ENCODE assay signal across 9 mouse cellular contexts in genomic region chr4:151907577-151908343, GRCm38 (mm10). TPM values are rescaled to one million over a fixed set of nuclear protein-coding genes. Genes with fewer than 3 reads are reported as not detected.
A peak's percentile ranks its signal among the peaks of the same experiment; 100 is the strongest.
DNase-seq lines count a peak whose midpoint lies in the region; ATAC-seq and TF ChIP-seq lines count a peak whose summit lies in the region.
"Had no signal": no experiment of that assay in that cellular context is flagged by ENCODE, and none has a peak within 500 bp of the region (broad histone marks: within the 10 kb centered on the region; RNA-seq: fewer than 3 reads in every experiment).

No protein-coding gene starts in this region.

- TF ChIP-seq EP300 in heart, postnatal 0 days (IDR thresholded peaks at IDR 0.05; ENCODE audit: low read depth): no peak

- no peaks in the 10 kb centered on the region for H3K36me3 ChIP-seq in midbrain, embryonic 12.5 days
- no peaks in the 10 kb centered on the region for H3K36me3 ChIP-seq in midbrain, embryonic 11.5 days (ENCODE audit: control insufficient read depth, insufficient read depth, low read length)
- no peaks in the 10 kb centered on the region for H3K36me3 ChIP-seq in heart, postnatal 0 days (replicated peaks; ENCODE audit: control insufficient read depth, insufficient read depth, low read length)
- no peaks in the 10 kb centered on the region for H3K36me3 ChIP-seq in neural tube, embryonic 11.5 days (ENCODE audit: control insufficient read depth, insufficient read depth, low read length)

- no peak overlapping the region for H3K9ac ChIP-seq in midbrain, embryonic 12.5 days (replicated peaks)
- H3K9ac ChIP-seq in midbrain, embryonic 11.5 days (ENCODE audit: low read length): no peak overlapping the region
- H3K9ac ChIP-seq in heart, postnatal 0 days (replicated peaks; ENCODE audit: low read depth, low read length): no peak overlapping the region
- H3K9ac ChIP-seq in neural tube, embryonic 11.5 days (ENCODE audit: low read length): no peak overlapping the region

- H3K27me3 ChIP-seq in midbrain, embryonic 12.5 days: peaks cover 15% of the 10 kb centered on the region
- no peaks in the 10 kb centered on the region for H3K27me3 ChIP-seq in midbrain, embryonic 11.5 days (ENCODE audit: control insufficient read depth, insufficient read depth, low read length)
- no peaks in the 10 kb centered on the region for H3K27me3 ChIP-seq in heart, postnatal 0 days (ENCODE audit: control insufficient read depth, insufficient read depth, low read length)
- no peaks in the 10 kb centered on the region for H3K27me3 ChIP-seq in neural tube, embryonic 11.5 days (ENCODE audit: control insufficient read depth, insufficient read depth, low read length)

- 0 out of 2 replicates have a peak overlapping the region, but pooled peaks have one; percentile 11 for H3K4me2 ChIP-seq in midbrain, embryonic 12.5 days (replicated peaks)
- H3K4me2 ChIP-seq in midbrain, embryonic 11.5 days: no peak overlapping the region
- H3K4me2 ChIP-seq in heart, postnatal 0 days (ENCODE audit: low read depth, low read length): peak overlapping the region; percentile 0; the same call in 1 of the 2 replicates
- no peak overlapping the region for H3K4me2 ChIP-seq in neural tube, embryonic 11.5 days (ENCODE audit: low read depth)

- WGBS in midbrain, embryonic 12.5 days: 79% methylated on average over 26 of the region's 26 CpGs
- WGBS in midbrain, embryonic 11.5 days: 68% methylated on average over 26 of the region's 26 CpGs
- 57% methylated on average over 26 of the region's 26 CpGs for WGBS in heart, postnatal 0 days
- WGBS in neural tube, embryonic 11.5 days: 73% methylated on average over 26 of the region's 26 CpGs

- H3K4me1 ChIP-seq in midbrain, embryonic 12.5 days: peaks cover 13% of the 10 kb centered on the region
- H3K4me1 ChIP-seq in midbrain, embryonic 11.5 days (ENCODE audit: control insufficient read depth, insufficient read depth, low read length): peaks cover 7% of the 10 kb centered on the region
- peaks cover 21% of the 10 kb centered on the region for H3K4me1 ChIP-seq in heart, postnatal 0 days (ENCODE audit: control insufficient read depth, insufficient read depth)
- H3K4me1 ChIP-seq in neural tube, embryonic 11.5 days (ENCODE audit: control insufficient read depth, insufficient read depth, low read length): no peaks in the 10 kb centered on the region

- no peak for ATAC-seq in midbrain, embryonic 12.5 days (ENCODE audit: low FRiP score, low read depth)
- no peak for ATAC-seq in midbrain, embryonic 11.5 days (ENCODE audit: low FRiP score)
- no peak for ATAC-seq in heart, postnatal 0 days (ENCODE audit: insufficient read depth, low read depth)
- ATAC-seq in neural tube, embryonic 11.5 days (ENCODE audit: insufficient read depth, low FRiP score, low TSS enrichment): no peak

- TF ChIP-seq CTCF in heart, postnatal 0 days (IDR thresholded peaks at IDR 0.05; ENCODE audit: low read depth): no peak

- peak; percentile 58 for DNase-seq in embryo, embryonic 10 days (ENCODE audit: low spot score)
- DNase-seq in embryo, embryonic 9.5 days (ENCODE audit: extremely low spot score): no peak
- no peak for DNase-seq in midbrain, embryonic 11.5 days (ENCODE audit: low spot score, missing footprints)
- DNase-seq in heart, postnatal 0 days (ENCODE audit: low spot score): no peak
- peak; percentile 40 for DNase-seq in neural tube, embryonic 11.5 days (ENCODE audit: low spot score)
- no peak for DNase-seq in frontal cortex, postnatal 14 days (ENCODE audit: low spot score in 2 of 2)
- no peak for DNase-seq in kidney, postnatal 14 days
- DNase-seq: B cell, adult 2 months had no signal

- H3K27ac ChIP-seq in midbrain, embryonic 12.5 days (replicated peaks): peak overlapping the region; percentile 42; the same call in 1 of the 2 replicates
- no peak overlapping the region for H3K27ac ChIP-seq in midbrain, embryonic 11.5 days (ENCODE audit: low read depth, low read length)
- H3K27ac ChIP-seq in heart, postnatal 0 days (ENCODE audit: low read depth): no peak overlapping the region
- H3K27ac ChIP-seq in neural tube, embryonic 11.5 days (ENCODE audit: low read depth, low read length): no peak overlapping the region

- H3K9me3 ChIP-seq in midbrain, embryonic 12.5 days: no peaks in the 10 kb centered on the region
- no peaks in the 10 kb centered on the region for H3K9me3 ChIP-seq in midbrain, embryonic 11.5 days (ENCODE audit: control insufficient read depth, low read length)
- no peaks in the 10 kb centered on the region for H3K9me3 ChIP-seq in heart, postnatal 0 days (replicated peaks; ENCODE audit: control insufficient read depth, low read length)
- no peaks in the 10 kb centered on the region for H3K9me3 ChIP-seq in neural tube, embryonic 11.5 days (ENCODE audit: control insufficient read depth, low read length)

- no peak overlapping the region for H3K4me3 ChIP-seq in midbrain, embryonic 12.5 days
- H3K4me3 ChIP-seq in midbrain, embryonic 11.5 days (ENCODE audit: low read depth, low read length): no peak overlapping the region
- no peak overlapping the region for H3K4me3 ChIP-seq in heart, postnatal 0 days (ENCODE audit: low read depth, low read length)
- H3K4me3 ChIP-seq in neural tube, embryonic 11.5 days (ENCODE audit: low read depth, low read length): no peak overlapping the region

RNA-seq across cellular contexts. Expression of gene Dnajc11, which starts 25.7 kb away (rescaled TPM):
- 84.4 and 89.8 TPM in 2 replicates for polyA plus RNA-seq in midbrain, embryonic 12.5 days (2016; fragmentation: Nextera tagmentation; extraction: Ambion mirVana)
- polyA plus RNA-seq in midbrain, embryonic 11.5 days (2014; fragmentation: Nextera tagmentation; extraction: Ambion mirVana): 79.3 and 86.8 TPM in 2 replicates
- 92.5 and 95.3 TPM in 2 replicates for total RNA-seq in heart, postnatal 0 days (2014; rRNA removed; ENCODE audit: low replicate concordance)
- 41.4 and 47.7 TPM in 2 replicates for polyA plus RNA-seq in heart, postnatal 0 days (2015; fragmentation: Nextera tagmentation; extraction: Ambion mirVana)
- 80.6 and 91.3 TPM in 2 replicates for polyA plus RNA-seq in neural tube, embryonic 11.5 days (2014; fragmentation: Nextera tagmentation; extraction: Ambion mirVana)

RNA-seq across cellular contexts. Expression of gene Camta1, which starts 46.1 kb away (rescaled TPM):
- 135 and 152 TPM in 2 replicates for polyA plus RNA-seq in midbrain, embryonic 12.5 days (2016; fragmentation: Nextera tagmentation; extraction: Ambion mirVana)
- 150 TPM in 2 replicates for polyA plus RNA-seq in midbrain, embryonic 11.5 days (2014; fragmentation: Nextera tagmentation; extraction: Ambion mirVana)
- total RNA-seq in heart, postnatal 0 days (2014; rRNA removed; ENCODE audit: low replicate concordance): 72.7 and 739 TPM in 2 replicates
- 240 and 250 TPM in 2 replicates for polyA plus RNA-seq in heart, postnatal 0 days (2015; fragmentation: Nextera tagmentation; extraction: Ambion mirVana)
- polyA plus RNA-seq in neural tube, embryonic 11.5 days (2014; fragmentation: Nextera tagmentation; extraction: Ambion mirVana): 131 and 134 TPM in 2 replicates

Comparison
In these comparisons a context has a peak if more than half of its experiments do, and no peak if none do; other contexts are left out.
1. DNase-seq: peak in embryo, embryonic 10 days (single experiment) and neural tube, embryonic 11.5 days (single experiment); none in embryo, embryonic 9.5 days (single experiment), midbrain, embryonic 11.5 days (single experiment), heart, postnatal 0 days (single experiment), frontal cortex, postnatal 14 days (0 of 2) and kidney, postnatal 14 days (single experiment).
2. H3K4me2 ChIP-seq: peak in midbrain, embryonic 12.5 days (single experiment) and heart, postnatal 0 days (single experiment); none in midbrain, embryonic 11.5 days (single experiment) and neural tube, embryonic 11.5 days (single experiment).